Mouse (Mus musculus): ENCODE results near the gene Cfap97d1. TPM values are rescaled to one million over a fixed set of nuclear protein-coding genes. Genes with fewer than 3 reads are reported as not detected.
"Not testable (repeated sequence)": the region's sequence is repeated elsewhere in the genome, so short reads cannot be mapped to it uniquely, and the experiment has no call there.

Cfap97d1 gene
- total RNA-seq, 2 experiments from 2014 or later = not detected

DNA sequence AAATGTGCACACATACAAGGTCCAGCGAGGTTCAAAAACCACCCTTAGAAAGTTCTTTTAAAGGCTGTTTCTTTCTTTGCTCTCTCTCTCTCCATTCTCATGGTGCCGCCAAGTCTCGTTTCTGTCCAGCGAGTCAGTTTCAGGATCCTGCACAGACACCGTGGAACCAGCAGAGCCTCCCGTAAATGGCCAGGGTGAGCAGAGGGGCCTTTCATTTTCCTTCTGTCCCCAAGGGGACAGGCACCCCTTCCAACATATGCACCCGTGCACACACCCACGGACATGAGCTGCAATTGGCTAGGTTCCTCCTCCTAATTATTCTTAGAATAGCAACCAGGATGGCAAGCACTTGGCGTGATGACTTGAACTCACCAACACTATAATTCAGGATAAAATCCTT is 10.6 kb upstream of the Cfap97d1 start:
- DNase-seq (ENCODE audit: low spot score) = no peak

- DNase-seq (ENCODE audit: low spot score) = no peak
These were observed 9.9 kb upstream of the Cfap97d1 start for GRCm38 (mm10) chr11:101974181-101974580.

GRCm38 (mm10) chr11:101974923-101975322 is 9.2 kb upstream of the Cfap97d1 start:
- no peak for DNase-seq (ENCODE audit: low spot score)

DNA sequence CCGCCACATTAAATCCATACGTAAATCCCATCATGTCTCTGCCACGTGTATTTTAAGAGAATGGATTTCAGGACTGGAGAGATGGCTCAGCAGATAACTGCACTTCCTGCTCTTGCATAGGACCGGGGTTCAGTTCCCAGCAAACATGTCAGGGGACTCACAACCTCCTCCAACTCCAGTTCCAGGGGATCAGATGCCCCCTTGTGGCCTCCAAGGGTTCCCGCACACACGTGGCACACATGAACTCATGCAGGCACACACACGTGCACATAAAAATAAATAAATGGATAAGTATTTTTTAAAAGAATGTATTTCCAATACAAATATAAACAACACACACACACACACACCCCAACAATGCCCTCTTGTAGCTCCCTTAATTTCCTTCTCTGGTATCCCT is 7.1 kb upstream of the Cfap97d1 start:
- DNase-seq (ENCODE audit: low spot score) = no peak

DNA sequence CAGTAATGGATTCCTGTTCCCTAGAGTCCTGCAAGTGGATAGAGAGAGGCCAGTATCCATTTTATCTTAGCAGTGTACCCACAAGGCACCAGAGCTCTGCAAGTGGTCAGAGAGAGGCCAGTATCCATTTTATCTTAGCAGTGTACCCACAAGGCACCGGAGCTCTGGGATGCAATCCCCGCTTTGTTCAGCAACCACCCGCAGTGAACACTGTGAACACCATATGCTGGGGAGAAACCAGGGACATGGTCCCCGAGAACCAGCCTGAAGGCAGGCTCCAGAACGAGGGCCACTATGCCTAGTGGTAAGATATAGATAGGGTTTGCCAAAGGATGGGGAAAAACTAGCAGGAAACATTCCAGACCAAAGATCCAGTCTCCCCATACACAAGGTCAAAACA is 4.9 kb upstream of the Cfap97d1 start:
- no peak for DNase-seq (ENCODE audit: low spot score)

DNA sequence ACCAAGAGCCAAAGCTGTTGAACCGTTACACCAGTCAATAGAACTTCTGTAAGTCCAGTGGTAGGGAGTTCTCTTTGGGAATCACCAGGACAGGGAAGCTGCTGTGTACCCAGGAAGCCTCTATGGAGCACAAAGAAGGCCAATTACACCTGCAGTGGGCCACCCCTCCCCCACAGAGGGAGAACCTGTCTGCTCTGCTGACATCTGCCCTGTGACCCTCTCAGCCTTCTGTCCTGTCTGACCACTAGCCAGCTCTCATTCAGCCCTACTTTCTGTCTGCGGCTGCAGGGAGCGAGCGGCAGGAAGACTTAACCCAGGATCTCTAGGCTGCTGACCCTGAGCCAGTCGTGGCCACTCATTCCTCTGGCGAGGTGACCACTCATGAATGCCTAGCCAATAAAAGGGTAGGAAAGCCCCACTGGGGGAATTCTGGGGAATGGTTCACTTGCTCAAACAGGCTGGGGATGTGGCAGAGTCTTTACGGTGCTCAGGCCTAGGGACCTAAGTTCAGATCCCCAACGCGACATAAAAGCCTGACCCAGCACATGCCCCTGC is 3.4 kb upstream of the Cfap97d1 start:
- DNase-seq (ENCODE audit: low spot score) = no peak

GRCm38 (mm10) chr11:101981850-101982249 is 2.2 kb upstream of the Cfap97d1 start:
- peak; percentile 75 for DNase-seq (ENCODE audit: low spot score)

DNA sequence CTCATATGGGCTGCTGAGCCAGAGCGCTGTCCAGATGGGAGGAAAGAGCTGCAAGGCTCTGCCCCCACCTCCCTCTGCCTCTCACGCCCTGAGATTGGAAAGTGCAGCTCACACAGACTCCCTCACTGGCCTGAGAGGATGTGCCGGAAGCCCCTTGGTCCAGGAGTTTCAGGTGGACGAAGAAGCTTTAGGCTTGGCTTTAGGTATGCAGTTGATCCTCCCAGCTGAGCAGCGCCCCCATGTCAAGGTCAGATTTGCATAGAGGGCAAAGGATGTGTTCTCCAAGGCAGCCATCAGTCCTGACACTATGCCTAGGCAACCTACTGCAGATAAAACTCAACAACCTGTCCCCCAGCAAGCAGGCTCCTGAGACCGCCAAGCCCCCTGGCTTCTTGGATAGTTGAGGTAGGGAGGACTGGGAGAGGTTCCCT is 1.1 kb upstream of the Cfap97d1 start:
- DNase-seq (ENCODE audit: low spot score) = no peak

GRCm38 (mm10) chr11:101983431-101983921 is 603 bp upstream of the Cfap97d1 start:
- DNase-seq (ENCODE audit: low spot score) = no peak

DNA sequence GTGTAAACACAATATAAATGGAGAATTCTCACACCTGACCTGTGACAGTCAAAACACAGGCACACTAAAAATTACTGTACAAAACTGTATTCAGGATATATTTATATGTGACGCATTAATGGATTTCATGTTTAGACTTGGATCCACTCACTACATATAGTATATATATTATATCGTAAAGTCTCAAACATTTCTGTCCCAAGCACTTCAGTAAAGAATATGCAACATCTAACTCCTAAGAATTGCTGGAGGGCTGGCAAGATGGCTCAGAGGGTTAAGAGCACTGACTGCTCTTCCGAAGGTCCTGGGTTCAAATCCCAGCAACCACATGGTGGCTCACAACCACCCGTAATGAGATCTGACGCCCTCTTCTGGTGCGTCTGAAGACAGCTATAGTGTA is 1.4 kb downstream of the Cfap97d1 start:
- not testable (repeated sequence) for DNase-seq (ENCODE audit: low spot score)

- DNase-seq (ENCODE audit: low spot score) = peak; percentile 92
These were observed 1.9 kb downstream of the Cfap97d1 start for GRCm38 (mm10) chr11:101985990-101986389.

GRCm38 (mm10) chr11:101986913-101987312 is 2.8 kb downstream of the Cfap97d1 start, which contains the start of gene Dusp3:
Gene Dusp3, minus strand, starts transcription at chr11:101987013.
- DNase-seq (ENCODE audit: low spot score) = no peak

GRCm38 (mm10) chr11:101990244-101990643 is 6.2 kb downstream of the Cfap97d1 start:
- DNase-seq (ENCODE audit: low spot score) = no peak

GRCm38 (mm10) chr11:101991813-101992212 is 7.7 kb downstream of the Cfap97d1 start:
- no peak for DNase-seq (ENCODE audit: low spot score)

DNA sequence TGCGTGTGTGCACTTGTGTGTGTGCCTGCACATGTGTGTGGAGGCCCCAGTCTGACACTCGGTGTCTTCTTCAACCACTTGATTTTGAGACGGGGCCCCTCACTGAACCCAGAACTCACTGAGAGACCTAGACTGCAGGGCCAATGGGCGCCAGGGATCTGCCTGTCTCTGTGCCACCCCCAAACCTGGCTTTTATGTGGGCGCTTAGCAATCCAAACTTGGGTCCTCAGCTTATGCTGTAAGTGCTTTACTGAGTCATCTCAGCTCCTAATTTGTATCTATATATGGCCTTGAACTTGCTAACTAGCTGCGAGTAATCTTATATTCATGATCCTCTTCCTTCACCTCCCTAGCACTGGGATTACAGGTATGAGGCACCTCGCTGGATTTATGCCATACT is 8.3 kb downstream of the Cfap97d1 start:
- no peak for DNase-seq (ENCODE audit: low spot score)

DNA sequence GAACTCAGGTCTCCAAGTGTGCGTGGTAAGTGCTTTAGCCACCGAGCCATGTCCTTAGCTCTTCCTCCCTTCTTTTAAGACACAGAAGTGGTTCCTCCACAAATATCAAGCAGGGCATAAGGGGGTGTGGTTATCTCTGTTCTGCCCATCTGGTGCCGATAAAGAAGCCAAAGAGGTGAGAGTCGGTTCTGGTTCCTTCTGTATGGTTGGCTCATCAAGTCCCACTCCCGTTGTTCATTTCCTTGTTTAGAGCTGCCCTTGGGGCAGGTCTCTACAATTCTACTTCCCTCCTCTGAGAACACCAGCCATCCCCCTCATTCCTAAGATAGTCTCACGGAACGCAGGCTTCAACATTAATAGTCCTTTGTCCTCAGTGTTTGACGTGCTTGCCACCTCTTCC is 10.0 kb downstream of the Cfap97d1 start:
- no peak for DNase-seq (ENCODE audit: low spot score)

DNA sequence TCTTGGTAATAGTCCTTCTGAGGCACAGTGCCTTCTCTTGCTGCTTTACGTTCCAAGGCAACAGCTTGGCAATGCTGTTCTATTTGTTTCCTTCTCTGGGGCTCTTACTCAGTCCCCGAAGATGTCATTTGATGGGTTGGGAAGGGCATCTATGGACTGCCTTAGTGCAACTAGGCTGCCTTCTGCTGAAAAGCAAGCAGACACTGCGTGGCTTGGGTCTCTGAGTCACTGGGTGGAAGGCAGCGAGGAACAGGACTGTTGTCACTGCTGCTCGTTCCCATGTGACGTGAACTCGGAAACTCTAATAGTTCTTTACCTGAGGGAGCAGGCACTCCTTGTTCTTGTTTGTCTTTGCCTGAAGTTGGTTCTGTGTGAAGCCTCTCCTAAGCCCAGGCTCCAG is 11.9 kb downstream of the Cfap97d1 start:
- no peak for DNase-seq (ENCODE audit: low spot score)

GRCm38 (mm10) chr11:101998258-101998657 is 14.2 kb downstream of the Cfap97d1 start:
- DNase-seq (ENCODE audit: low spot score) = peak; percentile 26

DNA sequence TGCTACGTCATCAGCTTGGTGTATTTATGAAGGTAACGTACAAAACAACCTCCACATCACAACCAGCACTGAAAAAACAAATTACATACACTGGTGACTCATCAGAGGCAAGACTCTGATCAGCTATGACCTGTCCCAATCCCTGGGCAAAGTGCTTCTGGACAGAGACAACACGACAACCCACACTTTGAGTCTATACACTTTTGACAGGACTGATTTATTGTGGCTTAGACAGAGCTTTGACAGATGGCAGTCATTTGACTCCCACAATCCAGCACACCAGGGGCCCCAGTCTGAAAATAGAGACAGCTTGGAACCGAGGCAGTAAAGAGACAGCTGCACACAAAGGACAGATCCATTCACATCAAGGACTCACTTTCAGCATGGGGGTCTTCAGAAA is 15.4 kb downstream of the Cfap97d1 start:
- DNase-seq (ENCODE audit: low spot score) = peak; percentile 56

GRCm38 (mm10) chr11:102004251-102004650 is 20.2 kb downstream of the Cfap97d1 start:
- no peak for DNase-seq (ENCODE audit: low spot score)

DNA sequence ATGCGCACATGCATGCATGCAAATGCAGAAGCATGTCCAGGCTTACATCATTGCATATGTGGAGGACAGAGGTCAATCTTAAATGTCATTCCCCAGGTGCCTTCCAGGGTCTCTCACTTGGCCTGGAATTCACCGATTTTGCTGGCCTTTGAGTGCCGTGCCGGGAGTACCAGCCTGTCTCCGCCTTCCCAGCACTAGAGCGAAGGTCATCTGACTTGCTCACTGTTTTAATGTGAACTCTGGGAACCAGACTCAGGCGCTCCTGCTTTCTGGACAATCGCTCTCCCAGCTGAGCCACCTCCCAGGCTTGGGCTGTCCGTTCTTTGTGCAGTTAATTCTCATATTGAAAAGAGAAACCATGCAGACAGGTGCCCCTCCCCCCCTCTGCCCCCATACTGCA is 22.2 kb downstream of the Cfap97d1 start:
- DNase-seq (ENCODE audit: low spot score) = no peak

DNA sequence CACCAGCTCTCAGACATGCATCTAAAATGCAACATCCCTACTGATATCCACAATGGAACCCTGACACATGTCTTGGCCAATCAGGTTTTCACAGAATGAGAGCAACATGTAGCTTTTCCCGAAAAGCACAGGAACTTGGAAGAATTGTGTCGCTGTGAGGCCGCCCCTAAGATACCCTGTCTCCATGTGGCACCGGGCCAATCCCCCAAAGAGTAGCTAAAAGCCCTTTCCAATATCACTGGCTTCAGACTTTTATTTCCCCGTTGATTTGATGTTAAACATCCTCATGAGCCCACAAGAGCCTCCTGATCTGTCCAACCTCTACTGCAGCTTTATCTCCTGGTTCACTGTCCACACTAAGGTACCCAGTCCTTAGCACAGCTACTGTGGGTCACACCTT is 22.6 kb downstream of the Cfap97d1 start:
- DNase-seq (ENCODE audit: low spot score) = no peak

- no peak for DNase-seq (ENCODE audit: low spot score)
These were observed 24.3 kb downstream of the Cfap97d1 start for GRCm38 (mm10) chr11:102008372-102008771.

Data from gastrocnemius, adult 18-20 months (tissue).